Mouse (Mus musculus) naive thymus-derived CD4-positive, alpha-beta T cell, adult 2 months (primary cell): ENCODE results near the gene Pla2g6.

Experiments used
- DNase-seq: peaks from one replicate; pipeline ENCODE4 v3.0.0-alpha.2; 2011; ENCODE audit warnings: low read depth

Gene Pla2g6

GRCm38 (mm10) chr15:79350866-79351265, 22.7 kb upstream of the Pla2g6 start:
- peak; percentile 30 for DNase-seq

- DNase-seq: no peak
These were observed 20.5 kb upstream of the Pla2g6 start for GRCm38 (mm10) chr15:79348651-79349050.

- DNase-seq: peak; percentile 95
These were observed 19.8 kb upstream of the Pla2g6 start for GRCm38 (mm10) chr15:79347845-79348506.

DNA sequence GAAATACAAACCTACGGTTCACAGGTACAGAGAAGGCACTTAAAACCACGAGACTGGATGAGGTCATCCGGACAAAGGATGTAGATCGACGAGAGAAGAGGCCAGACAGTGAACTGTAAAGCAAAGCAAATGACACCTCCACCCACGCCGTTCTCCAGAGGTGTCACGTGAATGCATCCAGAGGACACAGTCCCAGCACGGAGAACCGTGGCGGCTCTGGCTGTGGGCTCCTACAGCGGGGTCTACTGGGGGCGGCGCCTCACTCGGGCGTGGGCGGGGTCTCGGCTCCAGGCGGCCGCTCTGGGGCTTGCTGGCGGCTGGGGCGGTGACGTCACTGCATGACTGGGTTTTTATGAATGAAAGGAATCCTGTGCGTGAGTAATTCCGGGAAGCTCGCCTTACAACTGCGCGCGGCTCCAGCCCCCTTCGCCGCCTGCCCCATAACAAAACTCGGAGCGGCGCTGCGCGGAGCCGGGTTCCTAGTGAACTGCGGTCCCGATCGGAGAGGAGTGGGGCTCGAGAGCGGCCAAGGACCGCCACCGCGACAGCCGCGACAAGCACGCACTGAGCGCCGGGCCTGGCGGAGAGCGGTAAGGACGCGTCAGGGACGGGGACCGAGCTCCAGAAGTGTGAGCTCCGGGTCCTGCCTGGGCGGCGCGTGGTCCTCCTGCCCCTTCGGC, 19.1 kb upstream of the Pla2g6 start:
- DNase-seq: peak; percentile 96

DNA sequence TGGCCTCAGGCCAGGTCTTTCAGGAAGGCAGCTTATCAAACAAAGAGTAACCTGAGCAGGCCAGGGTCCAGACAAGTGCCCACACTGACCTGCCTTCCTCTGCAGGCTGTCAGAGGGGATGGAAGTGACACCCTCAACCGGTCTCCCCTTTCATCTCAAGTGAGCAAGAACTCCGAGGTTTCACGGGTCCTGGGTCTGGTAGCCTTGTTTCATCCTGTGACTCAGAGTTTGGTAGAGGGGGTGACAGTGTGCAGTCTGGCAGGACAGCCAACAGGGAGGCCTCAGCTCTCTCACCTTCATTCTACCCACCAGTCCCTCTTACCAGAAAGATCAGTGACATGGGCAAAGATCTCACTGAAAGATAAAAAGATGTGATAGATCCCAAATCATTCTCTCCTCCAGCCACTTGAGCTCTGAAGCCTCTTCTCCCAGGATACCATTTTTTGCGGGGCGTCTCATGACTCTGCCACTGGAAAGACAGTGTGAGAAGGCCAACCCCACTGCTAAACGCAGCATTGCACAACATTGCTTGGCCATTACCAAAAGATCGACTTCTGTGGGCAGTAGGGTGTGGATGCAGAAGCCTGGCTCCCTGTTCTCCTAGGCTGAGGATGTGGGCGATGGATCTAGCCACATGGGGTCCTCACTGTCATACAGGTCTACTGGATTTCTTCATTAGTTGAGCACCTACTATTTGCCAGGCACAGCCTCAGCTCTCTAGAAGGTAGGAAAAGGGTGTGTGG, 18.0 kb upstream of the Pla2g6 start, which contains the start of gene Maff:
Gene Maff (plus strand): TSS at position 571 of the 743 bp plus-strand sequence.
- DNase-seq: peak; percentile 30

- no peak for DNase-seq
These were observed 16.4 kb upstream of the Pla2g6 start for GRCm38 (mm10) chr15:79344627-79345026.

GRCm38 (mm10) chr15:79342641-79343337, 14.6 kb upstream of the Pla2g6 start:
- peak; percentile 17 for DNase-seq

DNA sequence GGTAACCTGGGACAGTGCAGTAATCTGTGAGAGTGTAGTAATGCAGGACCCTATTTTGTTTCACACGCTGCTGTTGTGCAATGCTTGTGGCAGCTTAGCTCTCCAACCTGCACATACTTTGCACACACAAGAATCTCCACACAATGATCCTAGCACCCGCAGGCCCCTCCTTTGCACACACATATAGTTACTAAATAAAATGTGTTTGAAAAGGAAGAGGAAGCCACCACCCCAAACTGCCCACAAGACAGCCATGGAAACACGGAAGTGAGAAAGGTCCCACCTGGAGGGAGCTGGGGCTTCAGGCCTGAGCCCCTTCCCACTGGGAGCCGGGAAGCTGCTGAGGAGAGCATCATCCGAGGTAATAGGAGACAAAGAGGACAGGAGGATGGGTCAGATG, 10.8 kb upstream of the Pla2g6 start:
- DNase-seq: no peak

DNA sequence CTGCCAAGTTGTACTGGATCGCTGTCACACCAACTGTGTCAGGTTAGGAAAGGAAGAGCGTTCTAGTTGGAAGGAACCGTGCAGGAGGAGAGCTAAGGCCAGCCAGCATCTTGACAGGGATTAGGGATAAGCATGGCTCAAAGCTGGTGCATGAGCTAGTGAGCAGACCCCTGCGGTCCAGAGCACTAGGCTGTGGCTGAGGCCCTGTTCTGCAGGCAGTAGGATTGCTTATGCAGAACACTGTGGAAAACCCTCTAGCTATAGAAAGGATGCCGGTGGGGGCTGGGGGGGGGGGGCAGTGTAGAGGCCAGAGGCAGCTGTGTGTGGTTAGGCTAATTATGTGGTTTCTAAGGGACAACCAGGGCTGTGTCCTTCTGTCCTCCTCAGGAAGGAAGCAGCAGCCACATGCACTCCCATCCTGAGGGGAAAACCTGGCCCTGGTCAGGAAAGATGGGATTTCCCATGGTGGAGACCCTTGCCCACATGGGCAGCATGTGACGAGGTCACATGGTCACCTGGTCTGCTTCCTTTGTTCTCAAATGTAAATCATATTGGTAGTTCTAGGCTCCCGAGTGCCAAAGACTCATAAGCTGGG, 7.0 kb upstream of the Pla2g6 start:
- DNase-seq: no peak

- DNase-seq: no peak
These were observed 5.2 kb upstream of the Pla2g6 start for GRCm38 (mm10) chr15:79333409-79333808.

GRCm38 (mm10) chr15:79330521-79330920, 2.3 kb upstream of the Pla2g6 start:
- DNase-seq: no peak

GRCm38 (mm10) chr15:79329979-79330363, 1.8 kb upstream of the Pla2g6 start:
- DNase-seq: peak; percentile 58

- no peak for DNase-seq
These were observed 1.3 kb upstream of the Pla2g6 start for GRCm38 (mm10) chr15:79329346-79329978.

DNA sequence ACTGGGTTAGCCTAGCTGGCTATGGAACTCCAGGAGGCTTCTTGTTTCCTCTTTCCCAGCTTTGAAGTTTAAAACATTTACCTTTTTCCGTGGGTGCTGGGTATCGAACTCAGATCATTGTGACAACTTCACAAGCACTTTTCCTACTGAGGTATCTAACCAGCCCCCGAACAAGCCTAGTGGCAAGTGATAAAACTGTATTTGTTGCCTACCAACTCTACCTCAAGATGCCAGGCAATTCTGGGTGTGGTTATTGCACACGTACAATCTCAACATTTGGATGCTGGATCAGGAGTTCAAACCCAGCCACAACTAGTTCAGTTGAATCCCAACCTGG, 717 bp upstream of the Pla2g6 start:
- DNase-seq: peak; percentile 68

DNA sequence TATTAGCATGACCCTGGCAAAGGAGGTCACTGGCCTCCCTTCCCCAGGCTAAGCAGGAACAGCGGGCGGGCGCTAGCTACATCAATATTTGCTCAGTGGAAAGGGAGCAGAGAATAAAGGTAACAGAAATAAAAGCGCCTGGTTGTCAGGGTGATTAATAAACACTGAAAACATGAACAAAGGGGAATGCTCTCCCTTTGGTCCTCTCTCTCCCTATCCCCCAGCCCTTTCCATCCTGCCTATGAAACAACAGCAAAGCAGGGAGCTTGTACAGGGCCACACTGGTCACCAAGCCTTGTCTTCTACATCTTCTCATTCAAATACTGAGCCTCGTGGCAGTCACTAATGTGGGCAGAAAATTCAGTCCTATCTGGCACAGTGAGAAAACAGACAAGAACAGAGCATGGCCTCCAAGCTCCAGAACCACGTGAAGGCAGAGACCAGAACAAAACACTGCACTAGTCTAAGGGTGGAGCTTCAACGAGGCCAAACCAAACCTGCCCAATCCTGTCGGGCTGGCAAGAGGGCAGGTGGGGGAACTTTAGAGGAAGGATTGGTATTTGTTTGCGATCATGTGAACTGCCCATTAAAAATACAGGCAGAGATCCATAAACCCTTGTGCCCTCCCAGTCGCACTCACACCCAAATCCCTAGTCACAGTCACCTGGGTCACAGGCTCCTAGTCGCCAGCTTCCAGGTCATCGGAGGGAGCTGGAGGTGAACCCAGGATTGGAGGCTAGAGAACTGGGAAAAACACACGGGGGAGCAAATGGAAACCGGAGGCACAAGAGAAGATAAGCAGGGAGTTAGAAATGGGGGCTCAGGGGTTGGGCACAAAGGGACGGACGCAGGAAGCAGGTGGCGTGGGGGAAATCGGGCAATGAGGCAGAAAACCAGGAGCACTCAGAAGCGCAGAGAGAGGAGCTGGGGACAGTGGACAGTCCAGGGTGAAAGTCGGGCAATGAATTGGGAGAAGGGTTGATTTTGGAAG, 924 bp downstream of the Pla2g6 start:
- peak; percentile 61 for DNase-seq

DNA sequence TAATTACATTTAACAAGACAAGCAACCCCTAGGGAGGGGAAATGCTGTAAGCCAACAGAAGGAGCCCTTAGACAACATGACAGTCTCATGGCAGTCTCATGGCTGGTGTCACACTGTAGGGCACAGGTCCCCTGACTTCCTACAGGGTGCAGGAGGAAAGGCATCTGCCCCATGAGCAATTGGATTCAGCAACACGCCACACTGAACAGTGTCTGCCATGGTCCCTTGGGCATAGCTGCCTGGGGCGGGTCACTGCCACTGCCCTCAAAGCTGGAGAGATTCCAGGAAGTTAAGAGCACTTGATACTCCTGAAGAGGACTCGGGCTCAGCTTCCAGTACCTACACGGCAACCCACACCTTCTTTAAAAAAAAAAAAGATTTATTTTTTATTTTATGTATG, 1.9 kb downstream of the Pla2g6 start:
- DNase-seq: peak; percentile 15

DNA sequence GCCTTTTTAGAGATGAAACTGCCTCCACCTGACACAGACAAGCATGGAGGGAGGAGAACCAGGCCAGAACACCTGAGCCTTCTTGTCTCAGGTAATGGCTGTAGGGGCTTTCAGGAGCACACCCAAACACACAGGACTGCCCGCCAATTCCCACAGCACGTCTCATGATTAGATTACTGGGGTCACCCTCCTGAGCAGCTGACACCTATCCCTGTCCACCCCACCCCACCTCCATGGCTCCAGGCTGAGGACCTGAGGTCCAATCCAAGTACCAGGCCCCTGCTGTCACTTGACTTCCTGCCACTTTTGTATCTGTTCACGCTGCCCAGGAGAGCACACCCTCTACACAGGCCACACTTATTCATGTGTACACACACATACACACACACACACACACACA, 2.4 kb downstream of the Pla2g6 start:
- DNase-seq: no peak

DNA sequence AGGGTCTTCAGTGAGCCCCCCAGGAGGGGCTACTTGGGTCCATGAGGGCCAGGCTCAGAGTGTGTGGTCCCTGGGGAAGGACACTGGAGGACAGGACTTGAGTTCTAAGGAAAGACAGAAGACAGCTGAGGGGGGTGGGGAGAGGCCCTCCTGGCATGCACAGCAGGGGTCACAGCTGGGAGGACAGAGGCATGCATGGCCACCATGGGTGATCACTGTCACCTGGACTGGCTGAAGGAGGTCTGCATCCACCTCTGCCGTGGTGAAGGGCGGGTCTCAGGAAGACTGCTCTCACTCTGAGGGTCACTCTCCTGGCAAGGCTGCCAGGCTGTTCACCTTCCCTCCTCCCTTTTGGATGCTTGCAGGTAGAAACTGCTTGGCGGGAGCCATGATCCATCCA, 3.8 kb downstream of the Pla2g6 start:
- DNase-seq: peak; percentile 16

- DNase-seq: no peak
These were observed 4.4 kb downstream of the Pla2g6 start for GRCm38 (mm10) chr15:79323791-79324155.

- peak; percentile 71 for DNase-seq
These were observed 5.0 kb downstream of the Pla2g6 start for GRCm38 (mm10) chr15:79322991-79323790.
